ENCODE assay signal across 10 mouse cellular contexts in the genomic region with DNA sequence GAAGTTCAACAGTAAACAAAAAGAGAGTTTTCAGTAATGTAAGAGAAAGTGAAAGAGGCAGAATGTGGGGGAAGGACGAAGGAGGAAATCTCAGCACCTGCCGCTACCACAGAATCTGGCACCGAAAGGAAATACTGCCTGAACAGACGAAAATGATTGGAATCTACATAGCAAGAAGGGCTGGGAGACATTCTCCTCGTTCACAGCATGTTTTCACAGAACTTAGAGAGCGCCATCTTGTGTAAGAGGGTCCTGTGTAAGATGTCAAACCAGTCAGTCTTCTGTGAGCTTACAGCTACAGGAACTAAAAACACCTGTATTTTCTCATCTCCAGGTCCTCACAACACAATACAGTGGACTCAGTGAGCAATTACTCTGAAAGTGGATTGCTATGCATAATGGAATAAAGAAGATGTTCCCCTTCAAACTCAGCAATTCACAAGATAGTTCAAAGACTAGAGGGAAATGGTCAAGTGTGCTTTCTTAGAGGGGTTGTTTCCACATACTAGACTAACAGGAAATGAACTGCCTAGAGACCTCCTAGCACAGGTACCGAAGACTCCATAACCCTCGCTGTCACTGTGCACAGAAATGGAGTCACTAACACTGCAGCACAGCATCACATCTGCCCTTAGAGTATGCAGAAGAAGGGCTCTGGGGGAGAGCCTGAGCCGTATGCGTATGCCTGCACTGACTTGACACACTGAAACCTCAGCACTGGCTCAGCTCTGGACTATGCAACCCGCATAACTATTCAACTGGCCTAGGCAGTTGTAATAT. TPM values are rescaled to one million over a fixed set of nuclear protein-coding genes. Genes with fewer than 3 reads are reported as not detected.
DNase-seq lines count a peak whose midpoint lies in the region; ATAC-seq and TF ChIP-seq lines count a peak whose summit lies in the region.
"Had no signal": no experiment of that assay in that cellular context is flagged by ENCODE, and none has a peak within 500 bp of the region (broad histone marks: within the 10 kb centered on the region; RNA-seq: fewer than 3 reads in every experiment).

No protein-coding gene starts in this region.

- peaks cover 6% of the 10 kb centered on the region; the same call in 1 of the 2 replicates for H3K4me1 ChIP-seq in heart, embryonic 16.5 days (ENCODE audit: control insufficient read depth, insufficient read depth, low read length)
- peaks cover 5% of the 10 kb centered on the region for H3K4me1 ChIP-seq in thymus, adult 2 months (replicated peaks; ENCODE audit: control insufficient read depth, insufficient read depth, low read length)
- no peaks in the 10 kb centered on the region for H3K4me1 ChIP-seq in limb, embryonic 15.5 days
- H3K4me1 ChIP-seq: embryonic facial prominence, embryonic 13.5 days; hindbrain, embryonic 13.5 days had no signal

- 54% methylated on average over 11 of the region's 11 CpGs for WGBS in heart, embryonic 16.5 days
- 23% methylated on average over 11 of the region's 11 CpGs for WGBS in thymus, adult 2 months
- 56% methylated on average over 11 of the region's 11 CpGs for WGBS in limb, embryonic 15.5 days

- H3K36me3 ChIP-seq in heart, embryonic 16.5 days (ENCODE audit: control insufficient read depth, insufficient read depth): no peaks in the 10 kb centered on the region
- H3K36me3 ChIP-seq in thymus, adult 2 months (ENCODE audit: control insufficient read depth, insufficient read depth, low read length): no peaks in the 10 kb centered on the region
- no peaks in the 10 kb centered on the region for H3K36me3 ChIP-seq in limb, embryonic 15.5 days
- H3K36me3 ChIP-seq: embryonic facial prominence, embryonic 13.5 days; hindbrain, embryonic 13.5 days had no signal

- no peak for TF ChIP-seq CTCF in thymus, adult 2 months (IDR thresholded peaks at IDR 0.05; ENCODE audit: borderline replicate concordance, control insufficient read depth, extremely low read depth, insufficient read depth, low read length, poor library complexity)

- 0 out of 2 replicates have a peak overlapping the region, but pooled peaks have one; percentile 29 for H3K4me3 ChIP-seq in heart, embryonic 16.5 days (ENCODE audit: low read length)
- H3K4me3 ChIP-seq in thymus, adult 2 months (ENCODE audit: control insufficient read depth, insufficient read depth, low read length): peak overlapping the region; percentile 28; the same call in 1 of the 2 replicates
- 0 out of 2 replicates have a peak overlapping the region, but pooled peaks have one; percentile 4 for H3K4me3 ChIP-seq in limb, embryonic 15.5 days
- H3K4me3 ChIP-seq: embryonic facial prominence, embryonic 13.5 days; hindbrain, embryonic 13.5 days had no signal

- H3K4me2 ChIP-seq in heart, embryonic 16.5 days (ENCODE audit: low read depth, low read length): peak overlapping the region; percentile 38; the same call in 1 of the 2 replicates
- peak overlapping the region; percentile 3; the same call in 1 of the 2 replicates for H3K4me2 ChIP-seq in limb, embryonic 15.5 days
- H3K4me2 ChIP-seq: embryonic facial prominence, embryonic 13.5 days; hindbrain, embryonic 13.5 days had no signal

- intact Hi-C loops in heart, postnatal 14 days (cut with DNase I): loop anchor here (10.0 kb wide), 1 partner anchor 621 kb away; the partner anchor contains the start of gene Rfk
- intact Hi-C loops in left cerebral cortex, postnatal 4 days (cut with DNase I): no loop called here

- H3K27ac ChIP-seq in heart, embryonic 16.5 days (ENCODE audit: low read length): no peak overlapping the region
- H3K27ac ChIP-seq in thymus, adult 2 months (ENCODE audit: control insufficient read depth, insufficient read depth, low read length): peak overlapping the region; percentile 70
- no peak overlapping the region for H3K27ac ChIP-seq in limb, embryonic 15.5 days
- H3K27ac ChIP-seq: embryonic facial prominence, embryonic 13.5 days; hindbrain, embryonic 13.5 days had no signal

- H3K9me3 ChIP-seq in heart, embryonic 16.5 days (replicated peaks; ENCODE audit: control insufficient read depth, low read length): no peaks in the 10 kb centered on the region
- H3K9me3 ChIP-seq in limb, embryonic 15.5 days: no peaks in the 10 kb centered on the region
- H3K9me3 ChIP-seq: embryonic facial prominence, embryonic 13.5 days; hindbrain, embryonic 13.5 days had no signal

- no peak for ATAC-seq in heart, embryonic 16.5 days (replicated peaks; ENCODE audit: extremely low read depth, insufficient read depth, low FRiP score)
- no peak for ATAC-seq in limb, embryonic 15.5 days (ENCODE audit: insufficient number of reproducible peaks, low FRiP score, low TSS enrichment, low read depth)

- TF ChIP-seq POLR2A in thymus, adult 2 months (IDR thresholded peaks at IDR 0.05; ENCODE audit: control insufficient read depth, extremely low read depth, insufficient read depth, low read length, poor library complexity): no peak

- H3K9ac ChIP-seq in heart, embryonic 16.5 days (ENCODE audit: low read length): no peak overlapping the region
- H3K9ac ChIP-seq in limb, embryonic 15.5 days: no peak overlapping the region
- H3K9ac ChIP-seq: embryonic facial prominence, embryonic 13.5 days; hindbrain, embryonic 13.5 days had no signal

- no peak for DNase-seq in heart, postnatal 14 days
- peak; percentile 28 for DNase-seq in thymus, adult 2 months
- no peak for DNase-seq in thymus, adult 18-20 months
- DNase-seq in adrenal gland, adult (ENCODE audit: inconsistent age in 2 of 2, low spot score in 1 of 2): no peak
- no peak for DNase-seq in left cerebral cortex, postnatal 4 days
- DNase-seq in cerebellum, postnatal 14 days: no peak

- no peaks in the 10 kb centered on the region for H3K27me3 ChIP-seq in heart, embryonic 16.5 days (ENCODE audit: control insufficient read depth, insufficient read depth, low read length)
- no peaks in the 10 kb centered on the region for H3K27me3 ChIP-seq in thymus, adult 2 months (ENCODE audit: control insufficient read depth, insufficient read depth, low read length)
- no peaks in the 10 kb centered on the region for H3K27me3 ChIP-seq in limb, embryonic 15.5 days
- H3K27me3 ChIP-seq: embryonic facial prominence, embryonic 13.5 days; hindbrain, embryonic 13.5 days had no signal

RNA-seq across cellular contexts. Expression of gene Vps13a, which starts 7.3 kb away (rescaled TPM):
- polyA plus RNA-seq in heart, embryonic 16.5 days (2015; fragmentation: Nextera tagmentation; extraction: Ambion mirVana): 8.1 and 9.4 TPM in 2 replicates
- 10 to 100 TPM; 25.9 to 26.8 TPM for total RNA-seq in heart, postnatal 14 days (2021)
- 4.5 and 6.1 TPM in 2 replicates for polyA plus RNA-seq in thymus, adult 2 months (2012; rRNA removed)
- 7.2 and 7.6 TPM in 2 replicates for polyA plus RNA-seq in limb, embryonic 15.5 days (2015; fragmentation: Nextera tagmentation; extraction: Ambion mirVana)
- 10 to 100 TPM; 36.3 to 41.0 TPM for total RNA-seq in left cerebral cortex, postnatal 4 days (2021)
